ENCODE assay signal across 8 mouse cellular contexts in the genomic region with DNA sequence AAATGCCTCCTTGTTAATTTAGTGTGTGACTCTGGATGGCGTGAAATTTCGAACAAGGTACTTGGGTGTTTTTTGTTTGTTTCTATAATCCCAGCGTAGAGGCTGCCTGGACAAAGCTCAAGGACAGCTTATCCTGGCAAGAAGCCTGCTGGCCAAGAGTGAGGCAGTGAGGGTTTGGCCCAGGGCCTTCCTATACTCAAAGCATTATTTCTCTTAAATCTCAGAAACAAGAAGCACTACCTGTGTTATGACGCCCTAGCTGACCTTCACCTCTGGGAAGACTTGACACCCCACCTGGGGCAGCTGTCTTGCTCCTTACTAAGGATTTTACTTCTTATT. TPM values are rescaled to one million over a fixed set of nuclear protein-coding genes. Genes with fewer than 3 reads are reported as not detected.
DNase-seq lines count a peak whose midpoint lies in the region; TF ChIP-seq lines count a peak whose summit lies in the region.

No protein-coding gene starts in this region.

- 0 out of 2 replicates have a peak, but pooled peaks have one; percentile 0 for TF ChIP-seq POLR2A in embryonic fibroblast, embryonic 13.5 days (IDR thresholded peaks at IDR 0.05; ENCODE audit: low read depth, low read length)

- H3K9me3 ChIP-seq in E14TG2a.4 (ENCODE audit: low read length) = peaks cover 5% of the 10 kb centered on the region; the same call in 1 of the 2 replicates

- H3K36me3 ChIP-seq in E14TG2a.4 (ENCODE audit: insufficient read depth, low read length) (peaks cover 21% of the 10 kb centered on the region), macrophage (ENCODE audit: inconsistent target) (0 out of 2 replicates have a peak, but pooled peaks cover 5% of the 10 kb centered on the region)

- WGBS in macrophage (ENCODE audit: missing documents) = 13% methylated on average over 4 of the region's 4 CpGs

- H3K27ac ChIP-seq in embryonic fibroblast, embryonic 13.5 days (ENCODE audit: insufficient read depth, low read length) = peak overlapping the region; percentile 98
- peak overlapping the region; percentile 98 for H3K27ac ChIP-seq in macrophage

- H3K27me3 ChIP-seq in E14TG2a.4 (ENCODE audit: insufficient read depth, low read length) = no peaks in the 10 kb centered on the region

- peak; percentile 55 to 69 for DNase-seq in adrenal gland, adult 18-20 months (ENCODE audit: low spot score in 2 of 2)
- peak; percentile 85 to 87 for DNase-seq in heart, postnatal 10 days
- DNase-seq in kidney, postnatal 25 days = peak; percentile 85 to 88
- DNase-seq in testis, postnatal 10 days (ENCODE audit: low spot score) = peak; percentile 84
- no peak for DNase-seq in frontal cortex, postnatal 25 days (ENCODE audit: low spot score in 2 of 2)

- H3K4me3 ChIP-seq in E14TG2a.4 (replicated peaks; ENCODE audit: low read length) (peak overlapping the region; percentile 79), macrophage (ENCODE audit: inconsistent target) (peak overlapping the region; percentile 63)
- H3K4me3 ChIP-seq in embryonic fibroblast, embryonic 13.5 days (ENCODE audit: insufficient read depth, low read length) = peak overlapping the region; percentile 72

- H3K79me2 ChIP-seq in macrophage (ENCODE audit: inconsistent target) = peaks cover 58% of the 10 kb centered on the region

- no peak for TF ChIP-seq CTCF in E14TG2a.4 (conservative IDR thresholded peaks at IDR 0.05; ENCODE audit: low read length)
- TF ChIP-seq CTCF in embryonic fibroblast, embryonic 13.5 days (IDR thresholded peaks at IDR 0.05; ENCODE audit: borderline replicate concordance, insufficient read depth, low read length) = no peak

- peaks cover 26% of the 10 kb centered on the region for H3K4me1 ChIP-seq in E14TG2a.4 (replicated peaks; ENCODE audit: low read depth, low read length)
- no peaks in the 10 kb centered on the region for H3K4me1 ChIP-seq in embryonic fibroblast, embryonic 13.5 days (ENCODE audit: control insufficient read depth, insufficient read depth, low read length)

- intact Hi-C loops in heart, postnatal 10 days (cut with DNase I) = no loop called here

RNA-seq across cellular contexts. Expression of gene Cflar, which starts 2.6 kb away (rescaled TPM):
- total RNA-seq in adrenal gland, adult 18-20 months (2021) = 100 to 1,000 TPM; 109 to 110 TPM
- polyA plus RNA-seq in embryonic fibroblast, embryonic 13.5 days (2011; ENCODE audit: insufficient read length, low read depth, missing spikeins) = 51.2 and 68.0 TPM in 2 replicates
- 10 to 100 TPM; 65.7 to 68.1 TPM for total RNA-seq in heart, postnatal 10 days (2021)
- 1,000 to 10,000 TPM in 14 of 26 experiments, 100 to 1,000 TPM in 12; 263 to 1,825 (median 1,068) TPM for total RNA-seq in macrophage (2018; cell fraction: chromatin; rRNA removed)
- 100 to 1,000 TPM in 22 of 26 experiments, 10 to 100 TPM in 4; 87.0 to 559 (median 288) TPM for total RNA-seq in macrophage (2018; cell fraction: cytosol; rRNA removed)
- total RNA-seq in macrophage (2018; cell fraction: nucleus; rRNA removed) = 1,000 to 10,000 TPM in 17 of 26 experiments, 100 to 1,000 TPM in 9; 365 to 1,587 (median 1,196) TPM
- polyA plus RNA-seq in macrophage (2018) = 53.3 to 68.2 TPM (median 67.9 TPM) in 3 replicates

RNA-seq across cellular contexts. Expression of gene Als2cr12, which starts 18.1 kb away (rescaled TPM):
- 1 to 10 TPM; 1.1 to 2.4 TPM for total RNA-seq in adrenal gland, adult 18-20 months (2021)
- 0.55 TPM in 1 of 2 replicates, not detected in the other for polyA plus RNA-seq in embryonic fibroblast, embryonic 13.5 days (2011; ENCODE audit: insufficient read length, low read depth, missing spikeins)
- under 1 TPM in 1 of 2 experiments, not detected in 1; 0.60 TPM for total RNA-seq in heart, postnatal 10 days (2021)
- not detected for total RNA-seq in macrophage (2018; cell fraction: chromatin; rRNA removed)
- total RNA-seq in macrophage (2018; cell fraction: cytosol; rRNA removed) = not detected
- total RNA-seq in macrophage (2018; cell fraction: nucleus; rRNA removed) = not detected
- not detected in 3 replicates for polyA plus RNA-seq in macrophage (2018)

Comparison
In these comparisons a context has a peak if more than half of its experiments do, and no peak if none do; other contexts are left out.
1. DNase-seq: peak in adrenal gland, adult 18-20 months (2 of 2), heart, postnatal 10 days (2 of 2), kidney, postnatal 25 days (2 of 2) and testis, postnatal 10 days (single experiment); none in frontal cortex, postnatal 25 days (0 of 2).
2. Peak in every context shown above with its lines, with median percentiles within 50 percentile points of each other: H3K4me3 ChIP-seq.